Mouse (Mus musculus) heart, adult 18-20 months (tissue): ENCODE results near the gene Cenpn. TPM values are rescaled to one million over a fixed set of nuclear protein-coding genes. Genes with fewer than 3 reads are reported as not detected.
A peak's percentile ranks its signal among the peaks of the same experiment; 100 is the strongest.

Experiments used
- DNase-seq, 2 experiments: peaks; one replicate each; pipeline ENCODE4 v3.0.0; 2021 to 2022; ENCODE audit warnings: mixed read lengths in 1 of 2
- long read RNA-seq, 2 experiments: library from polyadenylated mRNA; stranded (forward); transcript quantifications; one replicate each; pipeline ENCODE4 v2.0.0; 2021
- total RNA-seq, 2 experiments: library from RNA; stranded (reverse); gene quantifications; 2 replicates each; pipeline ENCODE4 v1.2.3; 2021

Gene Cenpn
- under 1 TPM; 0.25 to 0.69 TPM for total RNA-seq
- long read RNA-seq, experiment 1, partial matches to known transcripts, result 0 of 1 reads
- long read RNA-seq, experiment 1, other reads (novel, unspliced or antisense), result 0 of 1 reads
- long read RNA-seq, experiment 2, result 0 reads

GRCm38 (mm10) chr8:116921337-116922059, at the start of gene Cenpn, which contains the start of gene Cmc2:
TSS of gene Cenpn (plus strand) at chr8:116921730.
TSS of gene Cmc2 (minus strand) at chr8:116921455.
- DNase-seq, result peak; percentile 93 to 95

- DNase-seq, result peak; percentile 14 to 46
Measured at GRCm38 (mm10) chr8:116872761-116873342, 48.7 kb upstream of the Cenpn start.

- no peak for DNase-seq
Measured at GRCm38 (mm10) chr8:116873586-116873985, 47.9 kb upstream of the Cenpn start.

GRCm38 (mm10) chr8:116873986-116874385, 47.5 kb upstream of the Cenpn start:
- DNase-seq, result no peak

GRCm38 (mm10) chr8:116875798-116876450, 45.6 kb upstream of the Cenpn start:
- no peak for DNase-seq

- no peak for DNase-seq
Measured at GRCm38 (mm10) chr8:116881396-116881795, 40.1 kb upstream of the Cenpn start.

- DNase-seq, result no peak
Measured at GRCm38 (mm10) chr8:116887813-116888212, 33.7 kb upstream of the Cenpn start.

- no peak for DNase-seq
Measured at GRCm38 (mm10) chr8:116891446-116891845, 30.1 kb upstream of the Cenpn start.

- no peak for DNase-seq
Measured at GRCm38 (mm10) chr8:116892130-116892529, 29.4 kb upstream of the Cenpn start.

GRCm38 (mm10) chr8:116892636-116893035, 28.9 kb upstream of the Cenpn start:
- DNase-seq, result no peak

GRCm38 (mm10) chr8:116893938-116894337, 27.6 kb upstream of the Cenpn start:
- DNase-seq, result no peak

- DNase-seq, result peak in 1 of 2 experiments; percentile 26
Measured at GRCm38 (mm10) chr8:116895521-116895920, 26.0 kb upstream of the Cenpn start.

GRCm38 (mm10) chr8:116904736-116905135, 16.8 kb upstream of the Cenpn start:
- no peak for DNase-seq

GRCm38 (mm10) chr8:116905252-116905651, 16.3 kb upstream of the Cenpn start:
- DNase-seq, result no peak

- DNase-seq, result no peak
Measured at GRCm38 (mm10) chr8:116905836-116906235, 15.7 kb upstream of the Cenpn start.

GRCm38 (mm10) chr8:116921005-116921336, 559 bp upstream of the Cenpn start:
- no peak for DNase-seq

GRCm38 (mm10) chr8:116922060-116922757, 679 bp downstream of the Cenpn start:
- peak in 1 of 2 experiments; percentile 16 for DNase-seq

GRCm38 (mm10) chr8:116923526-116923925, 2.0 kb downstream of the Cenpn start:
- DNase-seq, result no peak

- no peak for DNase-seq
Measured at GRCm38 (mm10) chr8:116927880-116928279, 6.3 kb downstream of the Cenpn start.

- DNase-seq, result no peak
Measured at GRCm38 (mm10) chr8:116928588-116928987, 7.1 kb downstream of the Cenpn start.

- no peak for DNase-seq
Measured at GRCm38 (mm10) chr8:116934976-116935375, 13.4 kb downstream of the Cenpn start.

GRCm38 (mm10) chr8:116935506-116935905, 14.0 kb downstream of the Cenpn start:
- no peak for DNase-seq
